Mouse (Mus musculus) megakaryocyte, adult 5-6 weeks (primary cell): ENCODE measurements around the gene Rps23. TPM values are rescaled to one million over a fixed set of nuclear protein-coding genes. Genes with fewer than 3 reads are reported as not detected.

ENCODE experiments used
- ATAC-seq: 2 replicates; pipeline ENCODE4 v1.8.0; 2016; ENCODE audit warnings: mild to moderate bottlenecking, inconsistent platforms; ENCODE audit not compliant: poor library complexity, severe bottlenecking
- total RNA-seq, 2 experiments: library from RNA; stranded (forward) in 1 of 2; stranded (reverse) in 1 of 2; fragments of 153-499, 151-499 nt in 1 of 2; fragments of 221-1000, 200-1000 nt in 1 of 2; gene quantifications; 2 replicates each; pipeline versions ENCODE4 v1.2.3 to v1.2.4; 2015 to 2017

Gene Rps23
- total RNA-seq, 2 experiments from 2014 or later, result 1,373 to 1,440 TPM

GRCm38 (mm10) chr13:90929847-90930246, 7.1 kb downstream of the Rps23 start:
- ATAC-seq, result peak; percentile 81

GRCm38 (mm10) chr13:90933256-90933655, 10.5 kb downstream of the Rps23 start:
- no peak for ATAC-seq

- ATAC-seq, result no peak
Observed at GRCm38 (mm10) chr13:90935852-90936251, 13.1 kb downstream of the Rps23 start.

- ATAC-seq, result no peak; the same call in 1 of the 2 replicates
Observed at GRCm38 (mm10) chr13:90939192-90939591, 16.4 kb downstream of the Rps23 start.

- ATAC-seq, result no peak
Observed at GRCm38 (mm10) chr13:90939600-90939999, 16.8 kb downstream of the Rps23 start.

GRCm38 (mm10) chr13:90958894-90959293, 36.1 kb downstream of the Rps23 start:
- no peak for ATAC-seq

- no peak for ATAC-seq
Observed at GRCm38 (mm10) chr13:90960591-90960990, 37.8 kb downstream of the Rps23 start.

GRCm38 (mm10) chr13:90962836-90963760, 40.3 kb downstream of the Rps23 start:
- ATAC-seq, result no peak

- no peak for ATAC-seq
Observed at GRCm38 (mm10) chr13:90964511-90964910, 41.8 kb downstream of the Rps23 start.

- no peak for ATAC-seq
Observed at GRCm38 (mm10) chr13:90965996-90966395, 43.2 kb downstream of the Rps23 start.

GRCm38 (mm10) chr13:90967422-90967821, 44.7 kb downstream of the Rps23 start:
- peak; percentile 89 for ATAC-seq

GRCm38 (mm10) chr13:90968940-90969339, 46.2 kb downstream of the Rps23 start:
- ATAC-seq, result no peak

- no peak for ATAC-seq
Observed at GRCm38 (mm10) chr13:90970259-90971017, 47.7 kb downstream of the Rps23 start.

- ATAC-seq, result no peak
Observed at GRCm38 (mm10) chr13:90973409-90973808, 50.7 kb downstream of the Rps23 start.

Other genes with a start within 250 kb of the Rps23 start
- not detected in 2 replicates for gene Atp6ap1l, start 17.6 kb upstream of the Rps23 start, total RNA-seq (2015)
- not detected in 2 replicates for gene Atp6ap1l, start 17.6 kb upstream of the Rps23 start, total RNA-seq (2017)